Mouse (Mus musculus) mouse embryonic stem cell (cell line): ENCODE measurements around the gene Mrpl47.

Source experiments
- in situ Hi-C, 2 experiments: fragments of 300-500 bp; cut with MboI; formaldehyde crosslinking; loops; 1 replicate in 1 of 2; 3 replicates in 1 of 2; pipeline ENCODE4 v1.14.3; 2019 to 2020; ENCODE audit warnings: low sequenced_read_pairs in 2 of 2, low pct_unique_long_range_greater_than_20kb in 1 of 2, mixed read lengths in 1 of 2; ENCODE audit not compliant: unreplicated experiment in 1 of 2

Mrpl47 gene

GRCm38 (mm10) chr3:32682910-32683531 lies 54.4 kb downstream of the Mrpl47 start:
- in situ Hi-C loops: no loop called here

GRCm38 (mm10) chr3:32676393-32676792 lies 61.0 kb downstream of the Mrpl47 start:
- in situ Hi-C loops: no loop called here
